Mouse (Mus musculus) heart, embryonic 10.5 days (tissue): ENCODE results near the gene Rps6ka2. TPM values are rescaled to one million over a fixed set of nuclear protein-coding genes. Genes with fewer than 3 reads are reported as not detected.
A peak's percentile ranks its signal among the peaks of the same experiment; 100 is the strongest.

Experiments
- DNase-seq: peaks from one replicate; pipeline ENCODE4 v3.0.0-alpha.2; 2017; ENCODE audit warnings: low spot score
- H3K27ac ChIP-seq: fragments of 300-500 bp; sonication (generic); 2 replicates; pipeline ENCODE4 v1.5.1; 2016; ENCODE audit warnings: mild to moderate bottlenecking
- H3K27me3 ChIP-seq: fragments of 300-500 bp; sonication (generic); 2 replicates; pipeline ENCODE4 v1.6.1; 2016; ENCODE audit warnings: mild to moderate bottlenecking; ENCODE audit not compliant: poor library complexity, insufficient read depth, severe bottlenecking
- H3K36me3 ChIP-seq: fragments of 300-500 bp; sonication (generic); 2 replicates; pipeline ENCODE4 v1.6.1; 2016; ENCODE audit warnings: mild to moderate bottlenecking, moderate library complexity
- H3K4me1 ChIP-seq: fragments of 300-500 bp; sonication (generic); 2 replicates; pipeline ENCODE4 v1.6.1; 2016; ENCODE audit warnings: mild to moderate bottlenecking
- H3K4me3 ChIP-seq: fragments of 300-500 bp; sonication (generic); 2 replicates; pipeline ENCODE4 v1.5.1; 2016; ENCODE audit warnings: mild to moderate bottlenecking, moderate library complexity
- H3K9me3 ChIP-seq: fragments of 300-500 bp; sonication (generic); 2 replicates; pipeline ENCODE4 v1.6.1; 2016; ENCODE audit warnings: mild to moderate bottlenecking, moderate library complexity
- WGBS: fragments of 180-500 bp; shearing (Covaris S2); methylation state at CpG from one replicate; pipeline ENCODE4 v1.1.7; 2016; 5-methylcytosine and 5-hydroxymethylcytosine counted together
- polyA plus RNA-seq: library from polyadenylated mRNA; unstranded; fragments of >200 nt; fragmentation: Nextera tagmentation; extraction: Ambion mirVana; gene quantifications from 2 replicates; pipeline ENCODE4 v1.2.1, GENCODE M21; 2016

Gene Rps6ka2
- polyA plus RNA-seq, 1 experiment from 2014 or later: 50.1 TPM

GRCm38 (mm10) chr17:7245078-7245477, 75.2 kb downstream of the Rps6ka2 start:
- Histone ChIP-seq H3K27ac (no peak overlapping the region), H3K9me3 (no peaks in the 10 kb centered on the region), H3K4me1 (peaks cover 3% of the 10 kb centered on the region; the same call in 1 of the 2 replicates), H3K36me3 (peaks cover 39% of the 10 kb centered on the region), H3K27me3 (no peaks in the 10 kb centered on the region), H3K4me3 (no peak overlapping the region)
- DNase-seq: no peak
- WGBS: 83% methylated on average over 6 of the region's 6 CpGs

- Histone ChIP-seq H3K9me3 (no peaks in the 10 kb centered on the region), H3K4me1 (peaks cover 3% of the 10 kb centered on the region; the same call in 1 of the 2 replicates), H3K27me3 (no peaks in the 10 kb centered on the region), H3K27ac (no peak overlapping the region), H3K4me3 (no peak overlapping the region), H3K36me3 (peaks cover 49% of the 10 kb centered on the region)
- 84% methylated on average over 6 of the region's 6 CpGs for WGBS
- no peak for DNase-seq
Measured at GRCm38 (mm10) chr17:7246893-7247556, 77.1 kb downstream of the Rps6ka2 start.

- Histone ChIP-seq H3K9me3 (no peaks in the 10 kb centered on the region), H3K36me3 (peaks cover 80% of the 10 kb centered on the region), H3K4me1 (peaks cover 3% of the 10 kb centered on the region; the same call in 1 of the 2 replicates), H3K27me3 (no peaks in the 10 kb centered on the region), H3K27ac (no peak overlapping the region), H3K4me3 (no peak overlapping the region)
- no peak for DNase-seq
- WGBS: 89% methylated on average over 4 of the region's 4 CpGs
Measured at GRCm38 (mm10) chr17:7250373-7250772, 80.5 kb downstream of the Rps6ka2 start.

- H3K4me3 ChIP-seq: no peak overlapping the region
- H3K27ac ChIP-seq: no peak overlapping the region
- peaks cover 56% of the 10 kb centered on the region for H3K36me3 ChIP-seq
- no peak for DNase-seq
- peaks cover 41% of the 10 kb centered on the region for H3K4me1 ChIP-seq
- no peaks in the 10 kb centered on the region for H3K27me3 ChIP-seq
- no peaks in the 10 kb centered on the region for H3K9me3 ChIP-seq
- WGBS: 74% methylated on average over 1 of the region's 1 CpGs
Measured at GRCm38 (mm10) chr17:7257208-7257607, 87.3 kb downstream of the Rps6ka2 start.

- Histone ChIP-seq H3K27me3 (no peaks in the 10 kb centered on the region), H3K36me3 (peaks cover 51% of the 10 kb centered on the region), H3K4me3 (no peak overlapping the region), H3K27ac (peak overlapping the region; percentile 30; the same call in 1 of the 2 replicates), H3K9me3 (no peaks in the 10 kb centered on the region), H3K4me1 (peaks cover 52% of the 10 kb centered on the region)
- WGBS: 76% methylated on average over 15 of the region's 15 CpGs
- DNase-seq: no peak
Measured at GRCm38 (mm10) chr17:7258748-7259359, 88.9 kb downstream of the Rps6ka2 start.

GRCm38 (mm10) chr17:7260360-7260759, 90.4 kb downstream of the Rps6ka2 start:
- Histone ChIP-seq H3K9me3 (no peaks in the 10 kb centered on the region), H3K4me1 (peaks cover 67% of the 10 kb centered on the region), H3K27me3 (no peaks in the 10 kb centered on the region), H3K4me3 (no peak overlapping the region), H3K27ac (peak overlapping the region; percentile 83), H3K36me3 (peaks cover 48% of the 10 kb centered on the region)
- peak; percentile 89 for DNase-seq
- WGBS: 4% methylated on average over 10 of the region's 10 CpGs

GRCm38 (mm10) chr17:7262056-7262455, 92.1 kb downstream of the Rps6ka2 start:
- H3K27ac ChIP-seq: peak overlapping the region; percentile 83
- no peaks in the 10 kb centered on the region for H3K27me3 ChIP-seq
- no peak for DNase-seq
- peaks cover 35% of the 10 kb centered on the region for H3K36me3 ChIP-seq
- peaks cover 84% of the 10 kb centered on the region for H3K4me1 ChIP-seq
- no peaks in the 10 kb centered on the region for H3K9me3 ChIP-seq
- 12% methylated on average over 10 of the region's 10 CpGs for WGBS
- no peak overlapping the region for H3K4me3 ChIP-seq

GRCm38 (mm10) chr17:7262620-7263019, 92.7 kb downstream of the Rps6ka2 start:
- Histone ChIP-seq H3K27ac (peak overlapping the region; percentile 83; the same call in 1 of the 2 replicates), H3K36me3 (peaks cover 35% of the 10 kb centered on the region), H3K27me3 (no peaks in the 10 kb centered on the region), H3K4me1 (peaks cover 89% of the 10 kb centered on the region), H3K9me3 (no peaks in the 10 kb centered on the region), H3K4me3 (no peak overlapping the region)
- 89% methylated on average over 4 of the region's 4 CpGs for WGBS
- DNase-seq: no peak

GRCm38 (mm10) chr17:7264610-7265009, 94.7 kb downstream of the Rps6ka2 start:
- Histone ChIP-seq H3K9me3 (no peaks in the 10 kb centered on the region), H3K4me1 (peaks cover 94% of the 10 kb centered on the region), H3K4me3 (no peak overlapping the region), H3K36me3 (peaks cover 24% of the 10 kb centered on the region), H3K27ac (peak overlapping the region; percentile 83), H3K27me3 (no peaks in the 10 kb centered on the region)
- no peak for DNase-seq
- WGBS: 54% methylated on average over 5 of the region's 5 CpGs

- Histone ChIP-seq H3K9me3 (no peaks in the 10 kb centered on the region), H3K27ac (peak overlapping the region; percentile 83), H3K4me3 (no peak overlapping the region), H3K4me1 (peaks cover 94% of the 10 kb centered on the region), H3K27me3 (no peaks in the 10 kb centered on the region), H3K36me3 (peaks cover 24% of the 10 kb centered on the region)
- DNase-seq: no peak
- WGBS: 69% methylated on average over 4 of the region's 4 CpGs
Measured at GRCm38 (mm10) chr17:7265291-7265690, 95.4 kb downstream of the Rps6ka2 start.

- no peak for DNase-seq
- Histone ChIP-seq H3K27ac (peak overlapping the region; percentile 83), H3K4me1 (peaks cover 94% of the 10 kb centered on the region), H3K4me3 (no peak overlapping the region), H3K9me3 (no peaks in the 10 kb centered on the region), H3K27me3 (no peaks in the 10 kb centered on the region), H3K36me3 (peaks cover 24% of the 10 kb centered on the region)
- 53% methylated on average over 12 of the region's 12 CpGs for WGBS
Measured at GRCm38 (mm10) chr17:7265705-7266368, 95.9 kb downstream of the Rps6ka2 start.

GRCm38 (mm10) chr17:7267843-7268242, 97.9 kb downstream of the Rps6ka2 start:
- WGBS: 76% methylated on average over 2 of the region's 2 CpGs
- Histone ChIP-seq H3K27ac (peak overlapping the region; percentile 80), H3K27me3 (no peaks in the 10 kb centered on the region), H3K36me3 (peaks cover 26% of the 10 kb centered on the region), H3K4me3 (no peak overlapping the region), H3K9me3 (no peaks in the 10 kb centered on the region), H3K4me1 (peaks cover 97% of the 10 kb centered on the region)
- no peak for DNase-seq
